Mouse (Mus musculus): ENCODE measurements around the gene Tmem117.

Gene Tmem117

DNA sequence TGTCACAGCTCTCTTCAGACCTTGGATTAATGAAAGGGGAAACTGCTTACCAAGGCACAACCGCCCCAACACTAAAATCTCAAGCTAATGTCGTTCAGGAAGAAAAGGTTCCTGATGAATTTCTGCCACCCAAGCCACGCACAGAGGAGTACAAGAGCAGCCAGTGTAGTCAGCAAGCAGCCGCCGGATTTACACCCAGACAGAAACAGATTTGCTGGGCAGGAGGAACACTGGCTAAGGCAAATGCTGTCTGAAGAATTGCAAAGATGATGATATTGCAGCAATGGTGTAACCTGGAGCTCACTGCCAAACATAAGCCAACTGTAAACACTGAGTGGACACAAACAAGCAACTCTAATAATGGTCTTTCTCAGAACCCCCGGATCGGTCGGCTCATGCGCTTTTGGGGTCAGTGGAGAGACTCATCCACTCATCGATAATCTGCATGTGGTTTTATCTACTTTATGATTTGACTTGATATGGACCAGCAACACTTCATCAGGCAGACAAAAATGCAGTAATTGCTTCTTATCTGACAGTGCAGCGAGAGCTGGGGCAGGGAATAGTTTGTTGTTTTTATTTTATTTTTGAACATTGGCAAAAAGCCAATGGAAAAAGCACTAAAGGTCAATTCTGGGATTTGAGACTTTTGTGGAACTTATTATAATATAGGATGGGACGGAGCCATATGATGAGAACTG lies 509.8 kb downstream of the Tmem117 start:
- DNase-seq (ENCODE audit: low spot score in 2 of 2) = no peak

DNA sequence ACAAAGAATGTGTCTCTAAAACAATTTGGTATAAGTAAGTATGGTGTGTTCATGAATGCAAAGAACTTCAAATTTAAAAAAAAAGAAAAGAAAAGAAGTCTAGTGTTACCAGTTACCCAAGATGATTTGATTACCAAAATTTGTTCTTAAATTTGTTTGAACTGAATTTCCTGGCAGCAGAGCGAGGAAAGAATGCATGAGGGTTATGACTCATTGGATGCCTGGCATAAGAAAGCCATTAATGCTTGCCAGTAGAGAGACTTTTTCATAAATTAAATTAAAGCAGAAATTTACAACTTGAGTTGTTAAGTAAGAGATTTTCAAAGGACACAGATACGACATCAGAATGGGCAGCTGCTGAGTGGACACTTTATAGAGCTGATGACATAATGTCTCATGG lies 515.1 kb downstream of the Tmem117 start:
- DNase-seq (ENCODE audit: low spot score in 2 of 2) = no peak

DNA sequence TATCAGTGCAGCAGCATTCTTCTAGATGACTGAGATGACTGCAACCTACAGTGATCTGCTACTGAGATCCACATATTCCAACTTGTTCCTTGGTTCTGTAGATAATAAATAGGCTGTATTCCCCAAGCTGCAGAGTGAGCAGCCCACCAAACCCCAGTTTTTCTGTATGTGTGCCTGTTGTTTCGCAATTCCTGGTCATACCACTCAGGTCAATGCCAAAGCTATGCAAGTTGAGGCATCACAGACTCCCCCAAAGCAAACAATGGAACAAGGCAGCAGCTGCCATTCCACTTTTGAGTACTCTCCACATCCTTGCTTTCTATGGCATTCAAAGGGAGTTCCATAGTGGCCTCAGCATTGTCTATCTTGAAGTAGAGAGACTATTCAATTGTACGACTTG lies 516.1 kb downstream of the Tmem117 start:
- no peak for DNase-seq (ENCODE audit: low spot score in 2 of 2)
